Mouse (Mus musculus) C2C12 (cell line): ENCODE measurements at regions not wholly inside any gene's neighbourhood (a gene's known extent, or its start where the extent isn't known, plus 50 kb on each side); places are given as distances from the start of the nearest gene placed in this dataset.

Source experiments
- H3K27me3 ChIP-seq: one replicate; pipeline ENCODE4 v1.6.1; 2011; ENCODE audit not compliant: control insufficient read depth, insufficient read depth, insufficient read length
- H3K36me3 ChIP-seq: one replicate; pipeline ENCODE4 v1.6.1; 2011; ENCODE audit not compliant: control insufficient read depth, insufficient read depth
- H3K4me3 ChIP-seq: one replicate; pipeline ENCODE4 v1.5.1; 2011; ENCODE audit warnings: mild to moderate bottlenecking, control low read depth; ENCODE audit not compliant: poor library complexity, insufficient read depth, severe bottlenecking
- H3K79me2 ChIP-seq: one replicate; pipeline ENCODE4 v1.6.1; 2011; ENCODE audit not compliant: control insufficient read depth, insufficient read depth
- H3K79me3 ChIP-seq: one replicate; pipeline ENCODE4 v1.6.1; 2011; ENCODE audit warnings: low read depth, control low read depth
- H3ac ChIP-seq: one replicate; pipeline ENCODE3; 2011; ENCODE audit warnings: low read depth; ENCODE audit not compliant: control insufficient read depth, insufficient read length
- CEBPB ChIP-seq: IDR thresholded peaks from one replicate; pipeline ENCODE4 v1.6.1; 2011; ENCODE audit warnings: low read depth, mild to moderate bottlenecking, control low read depth, moderate library complexity
- CTCF ChIP-seq: IDR thresholded peaks from one replicate; pipeline ENCODE4 v1.5.1; 2011; ENCODE audit not compliant: control insufficient read depth, insufficient read depth, insufficient read length
- FOSL1 ChIP-seq: IDR thresholded peaks from one replicate; pipeline ENCODE4 v1.8.0; 2011; ENCODE audit warnings: mild to moderate bottlenecking, low read length; ENCODE audit not compliant: poor library complexity, insufficient read depth, severe bottlenecking
- MAX ChIP-seq: IDR thresholded peaks from one replicate; pipeline ENCODE4 v1.6.1; 2011; ENCODE audit warnings: mild to moderate bottlenecking, control low read depth
- MYOD1 ChIP-seq: IDR thresholded peaks from one replicate; pipeline ENCODE4 v1.6.1; 2011; ENCODE audit warnings: low read depth; ENCODE audit not compliant: control insufficient read depth, insufficient read length
- MYOG ChIP-seq: IDR thresholded peaks from one replicate; pipeline ENCODE4 v1.6.1; 2011; ENCODE audit not compliant: control insufficient read depth, insufficient read length; ENCODE audit errors: extremely low read depth
- USF1 ChIP-seq: IDR thresholded peaks from one replicate; pipeline ENCODE4 v1.6.1; 2011; ENCODE audit warnings: low read depth, mild to moderate bottlenecking, control low read depth, moderate library complexity

DNA sequence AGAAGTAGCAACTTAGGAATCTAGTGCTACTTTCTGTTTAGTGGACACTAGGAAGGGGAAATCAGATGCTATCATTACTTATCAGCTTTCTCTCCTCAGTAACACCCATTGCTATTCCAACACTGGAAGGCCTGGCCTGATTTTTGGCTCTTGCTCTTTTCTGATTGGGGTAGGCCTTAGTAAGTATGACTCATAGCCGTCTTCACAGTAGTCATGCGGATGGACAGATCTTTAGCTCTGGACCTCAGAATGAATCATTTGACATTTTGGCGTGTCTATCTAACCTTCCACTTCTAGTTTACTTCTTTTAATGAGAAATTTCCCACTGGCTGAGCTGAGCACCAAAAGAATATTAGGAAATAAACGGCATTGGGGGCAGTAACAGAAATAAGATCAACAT lies 71.4 kb upstream of the Esx1 start:
- Histone ChIP-seq H3K4me3 (no peak overlapping the region), H3ac (no peak overlapping the region), H3K79me3 (no peaks in the 10 kb centered on the region), H3K79me2 (no peaks in the 10 kb centered on the region), H3K36me3 (no peaks in the 10 kb centered on the region), H3K27me3 (no peaks in the 10 kb centered on the region)
- TF ChIP-seq CTCF (no peak), CEBPB (no peak), MAX (no peak), FOSL1 (no peak), MYOD1 (no peak), MYOG (no peak), USF1 (no peak)

DNA sequence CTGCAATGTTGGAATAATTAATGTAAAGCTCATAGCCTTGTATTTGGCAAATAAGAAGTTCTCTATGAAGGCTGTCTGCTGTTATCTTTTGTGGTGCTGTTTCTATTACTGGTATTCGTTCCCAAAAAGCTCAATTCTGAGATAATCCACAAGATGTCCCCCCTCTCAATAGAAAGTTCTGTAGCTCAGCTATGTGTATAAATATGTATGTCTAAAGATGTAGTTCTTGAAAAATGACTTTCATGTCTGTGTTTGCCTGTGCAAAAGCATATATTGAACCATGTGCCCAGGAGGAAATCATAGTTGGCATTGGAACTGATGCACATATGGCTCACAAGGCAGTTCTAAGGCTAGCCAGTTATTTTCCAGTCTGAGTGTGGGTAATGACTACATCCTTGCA lies 68.2 kb upstream of the Esx1 start:
- H3K27me3 ChIP-seq, result no peaks in the 10 kb centered on the region
- H3K36me3 ChIP-seq, result no peaks in the 10 kb centered on the region
- TF ChIP-seq MYOG, result no peak
- TF ChIP-seq MAX, result no peak
- no peak for TF ChIP-seq MYOD1
- TF ChIP-seq FOSL1, result no peak
- no peak for TF ChIP-seq USF1
- TF ChIP-seq CTCF, result no peak
- TF ChIP-seq CEBPB, result no peak
- no peak overlapping the region for H3ac ChIP-seq
- H3K79me2 ChIP-seq, result no peaks in the 10 kb centered on the region
- no peaks in the 10 kb centered on the region for H3K79me3 ChIP-seq
- no peak overlapping the region for H3K4me3 ChIP-seq

DNA sequence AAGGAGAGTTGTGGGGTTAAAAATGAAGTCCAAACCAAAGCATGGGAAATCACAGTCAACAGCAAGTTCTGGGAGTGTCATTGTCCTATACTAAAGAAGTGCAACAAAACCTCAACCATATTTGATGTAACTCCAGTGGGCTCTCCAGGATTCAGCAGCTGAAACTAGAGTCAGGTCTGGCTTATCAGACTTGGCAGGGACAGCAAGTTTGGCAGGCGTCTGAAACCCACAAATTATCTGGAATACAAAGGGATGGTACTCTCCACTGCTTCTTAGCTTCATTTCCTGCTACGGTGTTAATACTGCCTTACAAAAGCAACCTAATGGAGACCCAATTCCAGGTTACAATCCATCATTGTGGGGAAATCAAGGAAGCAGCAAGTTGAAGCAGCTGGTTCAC lies 53.9 kb upstream of the Esx1 start:
- no peak for TF ChIP-seq USF1
- TF ChIP-seq MYOD1, result no peak
- no peak for TF ChIP-seq CTCF
- no peak for TF ChIP-seq FOSL1
- TF ChIP-seq MYOG, result no peak
- no peak for TF ChIP-seq MAX
- TF ChIP-seq CEBPB, result no peak
- Histone ChIP-seq H3K27me3 (no peaks in the 10 kb centered on the region), H3ac (no peak overlapping the region), H3K79me2 (no peaks in the 10 kb centered on the region), H3K79me3 (no peaks in the 10 kb centered on the region), H3K4me3 (no peak overlapping the region), H3K36me3 (no peaks in the 10 kb centered on the region)

DNA sequence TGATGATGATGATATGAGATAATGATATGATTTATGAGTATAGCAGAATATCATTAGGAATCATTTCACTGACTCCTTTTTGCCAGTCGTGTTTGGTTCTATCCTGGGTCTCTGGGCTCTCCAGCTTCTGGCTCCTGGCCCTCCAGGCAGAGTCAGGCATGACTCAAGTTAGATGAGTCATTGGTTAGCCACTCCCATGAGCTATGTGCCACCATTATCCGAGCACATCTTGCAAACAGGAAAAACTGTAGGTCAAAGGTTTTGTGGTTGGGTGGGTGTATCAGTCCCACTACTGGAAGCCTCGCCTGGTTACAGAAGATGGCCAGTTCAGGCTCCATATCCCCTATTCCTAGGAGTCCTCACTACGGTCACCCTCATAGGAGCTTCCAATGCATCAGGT lies 51.6 kb upstream of the Esx1 start:
- Histone ChIP-seq H3K4me3 (no peak overlapping the region), H3K79me3 (no peaks in the 10 kb centered on the region), H3ac (no peak overlapping the region), H3K27me3 (no peaks in the 10 kb centered on the region), H3K79me2 (no peaks in the 10 kb centered on the region), H3K36me3 (no peaks in the 10 kb centered on the region)
- peak; percentile 38 for TF ChIP-seq FOSL1
- TF ChIP-seq USF1, result no peak
